Mouse (Mus musculus) left cerebral cortex, adult 2 months (tissue): Measurements from ENCODE around the gene Gps1. TPM values are rescaled to one million over a fixed set of nuclear protein-coding genes. Genes with fewer than 3 reads are reported as not detected.
"Not testable (repeated sequence)": the region's sequence is repeated elsewhere in the genome, so short reads cannot be mapped to it uniquely, and the experiment has no call there.

Experiments
- DNase-seq, 2 experiments: peaks; one replicate each; pipeline ENCODE4 v3.0.0; 2021 to 2022; ENCODE audit warnings: low spot score in 2 of 2, mixed read lengths in 1 of 2; ENCODE audit errors: extremely low spot score in 1 of 2
- H3K27ac ChIP-seq: fragments of 200-600 bp; 2 replicates; pipeline ENCODE4 v1.8.1; 2022
- H3K4me3 ChIP-seq: fragments of 200-600 bp; 2 replicates; pipeline ENCODE4 v1.8.1; 2022
- CTCF ChIP-seq: fragments of 200-600 bp; IDR thresholded peaks from 2 replicates; pipeline ENCODE4 v1.8.1; 2022; ENCODE audit warnings: antibody characterized with exemption, mild to moderate bottlenecking, moderate library complexity
- intact Hi-C: fragments of 180-260 bp; cut with DNase I; formaldehyde crosslinking; loops from one replicate; pipeline ENCODE4 v1.15.1; 2025
- long read RNA-seq, 2 experiments: library from polyadenylated mRNA; stranded (forward); transcript quantifications; one replicate each; pipeline ENCODE4 v2.0.0; 2021; ENCODE audit warnings: borderline mapping rate in 2 of 2
- total RNA-seq, 2 experiments: library from RNA; stranded (reverse); gene quantifications; 2 replicates each; pipeline ENCODE4 v1.2.3; 2021

The Gps1 gene
- 100 to 1,000 TPM; 139 to 145 TPM for total RNA-seq
- long read RNA-seq, experiment 1, transcript Gps1-201 (13 exons, 1,925 nt): minor isoform, 19 of 263 reads
- long read RNA-seq, experiment 1, transcript Gps1-207 (14 exons, 2,000 nt): minor isoform, 74 of 263 reads
- long read RNA-seq, experiment 1, transcript Gps1-202 (14 exons, 1,827 nt): major isoform, 113 of 263 reads
- long read RNA-seq, experiment 1, transcript Gps1-208 (14 exons, 1,843 nt): minor isoform, 7 of 263 reads
- long read RNA-seq, experiment 1, partial matches to known transcripts: 25 of 263 reads
- long read RNA-seq, experiment 1, other reads (novel, unspliced or antisense): 25 of 263 reads
- long read RNA-seq, experiment 2, transcript Gps1-208 (14 exons, 1,843 nt): minor isoform, 14 of 195 reads
- long read RNA-seq, experiment 2, transcript Gps1-201 (13 exons, 1,925 nt): minor isoform, 11 of 195 reads
- long read RNA-seq, experiment 2, transcript Gps1-207 (14 exons, 2,000 nt): minor isoform, 50 of 195 reads
- long read RNA-seq, experiment 2, transcript Gps1-202 (14 exons, 1,827 nt): major isoform, 66 of 195 reads
- long read RNA-seq, experiment 2, partial matches to known transcripts: 17 of 195 reads
- long read RNA-seq, experiment 2, other reads (novel, unspliced or antisense): 37 of 195 reads

- intact Hi-C loops: no loop called here
- peak within 1 kb of the TSS; percentile 89 for H3K27ac ChIP-seq
- peak; percentile 83 to 87 for DNase-seq
- H3K4me3 ChIP-seq: peak within 1 kb of the TSS; percentile 75
- no peak for TF ChIP-seq CTCF
Measured at GRCm38 (mm10) chr11:120784064-120784791, at the start of gene Gps1, which contains the start of gene Rfng. Gps1 (plus strand) TSS chr11:120784272. Rfng (minus strand) TSS chr11:120784207.

GRCm38 (mm10) chr11:120736424-120736823 is 47.6 kb upstream of the Gps1 start:
- Histone ChIP-seq H3K27ac (no peak overlapping the region), H3K4me3 (no peak overlapping the region)
- intact Hi-C loops: no loop called here
- no peak for DNase-seq
- no peak for TF ChIP-seq CTCF

GRCm38 (mm10) chr11:120740981-120741380 is 43.1 kb upstream of the Gps1 start:
- no peak for DNase-seq
- no peak for TF ChIP-seq CTCF
- H3K27ac ChIP-seq: no peak overlapping the region
- intact Hi-C loops: no loop called here
- no peak overlapping the region for H3K4me3 ChIP-seq

DNA sequence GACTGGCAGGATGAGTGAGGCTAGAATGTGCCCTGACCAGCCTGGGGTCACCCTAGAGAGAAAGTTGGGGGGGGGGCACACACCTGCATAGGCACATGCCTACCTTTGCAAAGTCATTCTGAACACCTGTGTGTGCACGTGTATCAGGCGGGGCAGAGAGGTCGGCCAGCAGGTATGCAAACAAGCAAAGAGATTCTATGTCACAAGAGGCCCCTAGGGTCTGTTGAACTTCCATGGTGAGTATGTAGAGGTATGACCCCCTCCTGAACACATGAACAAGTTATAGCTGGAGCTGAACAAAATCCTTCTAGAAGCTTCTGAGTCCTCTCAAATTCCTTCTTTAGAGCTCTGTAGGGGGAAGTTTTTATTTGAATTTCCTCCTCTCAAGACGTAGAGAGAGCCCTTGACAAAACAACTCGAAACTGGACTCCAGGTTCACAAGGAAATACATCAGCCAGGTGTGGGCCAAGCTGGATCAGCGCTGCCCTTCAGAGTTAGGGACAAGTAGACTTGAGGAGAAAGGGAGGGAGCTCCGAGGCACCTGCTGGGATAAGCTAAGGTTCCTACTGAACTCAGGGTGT is 39.9 kb upstream of the Gps1 start:
- Histone ChIP-seq H3K4me3 (no peak overlapping the region), H3K27ac (no peak overlapping the region)
- TF ChIP-seq CTCF: no peak
- intact Hi-C loops: no loop called here
- DNase-seq: no peak

DNA sequence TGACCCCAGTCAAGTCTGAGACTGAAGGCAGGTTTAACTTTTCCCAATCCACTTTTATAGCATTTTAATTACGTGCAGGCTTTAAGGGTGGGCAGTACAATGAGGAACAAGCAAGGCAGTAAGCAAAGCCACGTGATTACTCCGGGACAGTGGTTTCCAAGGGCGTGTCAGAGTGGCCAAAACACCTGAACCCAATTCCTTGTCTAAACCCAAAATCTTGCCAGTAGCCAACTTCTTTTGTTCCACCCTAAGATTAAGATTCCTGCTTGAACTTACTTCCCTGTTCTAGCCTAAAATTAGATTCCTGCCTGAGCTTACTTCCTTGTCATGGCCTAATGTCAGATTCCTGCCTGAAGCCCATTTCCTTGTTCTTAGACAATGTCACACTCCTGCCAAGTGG is 36.1 kb upstream of the Gps1 start:
- no peak for TF ChIP-seq CTCF
- intact Hi-C loops: no loop called here
- no peak overlapping the region for H3K4me3 ChIP-seq
- no peak for DNase-seq
- no peak overlapping the region for H3K27ac ChIP-seq

DNA sequence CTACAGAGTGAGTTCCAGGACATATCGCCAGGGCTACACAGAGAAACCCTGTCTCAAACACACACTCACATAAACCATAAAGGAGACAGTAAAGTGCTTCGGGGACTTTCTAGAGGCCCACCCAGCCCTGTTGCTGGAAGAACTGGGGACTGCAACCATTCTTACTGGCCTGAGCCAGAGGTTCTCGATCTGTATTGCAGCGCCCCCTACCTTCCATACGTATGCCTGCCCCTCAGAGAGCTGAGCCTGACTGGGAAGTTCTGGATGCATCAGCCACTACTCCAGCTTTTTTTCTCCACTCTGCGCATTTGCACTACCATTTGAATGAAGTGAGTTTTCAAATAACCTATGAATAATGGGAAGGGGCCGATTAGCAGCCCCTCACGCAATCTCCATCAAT is 34.6 kb upstream of the Gps1 start:
- no peak for DNase-seq
- intact Hi-C loops: no loop called here
- H3K4me3 ChIP-seq: no peak overlapping the region
- no peak overlapping the region for H3K27ac ChIP-seq
- peak; percentile 49 for TF ChIP-seq CTCF

- TF ChIP-seq CTCF: no peak
- Histone ChIP-seq H3K27ac (no peak overlapping the region), H3K4me3 (no peak overlapping the region)
- DNase-seq: no peak
- intact Hi-C loops: no loop called here
Measured at GRCm38 (mm10) chr11:120751606-120752005, 32.5 kb upstream of the Gps1 start.

GRCm38 (mm10) chr11:120760236-120760635 is 23.8 kb upstream of the Gps1 start:
- Histone ChIP-seq H3K27ac (no peak overlapping the region), H3K4me3 (no peak overlapping the region)
- TF ChIP-seq CTCF: no peak
- DNase-seq: no peak
- intact Hi-C loops: no loop called here

- no peak overlapping the region for H3K27ac ChIP-seq
- no peak for TF ChIP-seq CTCF
- no peak overlapping the region for H3K4me3 ChIP-seq
- no peak for DNase-seq
- intact Hi-C loops: no loop called here
Measured at GRCm38 (mm10) chr11:120761811-120762671, 22.0 kb upstream of the Gps1 start.

GRCm38 (mm10) chr11:120762672-120763041 is 21.4 kb upstream of the Gps1 start, which contains the start of gene Hmga1b:
Hmga1b (plus strand) TSS chr11:120762794.
- intact Hi-C loops, DNase-seq, H3K27ac ChIP-seq, H3K4me3 ChIP-seq: not testable (repeated sequence)

GRCm38 (mm10) chr11:120763121-120763999 is 20.7 kb upstream of the Gps1 start:
- intact Hi-C loops, H3K27ac ChIP-seq, H3K4me3 ChIP-seq, DNase-seq: not testable (repeated sequence)

GRCm38 (mm10) chr11:120767023-120767422 is 17.0 kb upstream of the Gps1 start:
- H3K27ac ChIP-seq, intact Hi-C loops, H3K4me3 ChIP-seq, DNase-seq: not testable (repeated sequence)
